Comparison of ENCODE assay signal across 1 mouse cellular context in genomic region chr10:7667342-7667802, GRCm38 (mm10).
TF ChIP-seq lines count a peak whose summit lies in the region.

TSS of gene Nup43 (plus strand) at chr10:7667503.

TF ChIP-seq in CH12.LX, 34 proteins besides CTCF, POLR2A, EP300 and RAD21 (continued from another document):
- TF ChIP-seq MXI1 (IDR thresholded peaks at IDR 0.05; ENCODE audit: low read depth, low read length) = peak; percentile 96
- peak; percentile 24; the same call in 1 of the 2 replicates for TF ChIP-seq ZNF384 (IDR thresholded peaks at IDR 0.05; ENCODE audit: low read depth, low read length)
- peak; percentile 96 for TF ChIP-seq SIN3A (IDR thresholded peaks at IDR 0.05; ENCODE audit: low read length)
- peak; percentile 73; the same call in 1 of the 2 replicates for TF ChIP-seq NELFE (IDR thresholded peaks at IDR 0.05; ENCODE audit: low read depth, low read length)
- no peak for TF ChIP-seq ZKSCAN1 (IDR thresholded peaks at IDR 0.05; ENCODE audit: borderline replicate concordance, low read depth, low read length)
- TF ChIP-seq ZMIZ1 (IDR thresholded peaks at IDR 0.05; ENCODE audit: low read depth, low read length) = peak; percentile 84
- TF ChIP-seq PAX5 (IDR thresholded peaks at IDR 0.05; ENCODE audit: low read length) = no peak
- TF ChIP-seq ELF1 (IDR thresholded peaks at IDR 0.05; ENCODE audit: low read depth, low read length) = peak; percentile 78; the same call in 1 of the 2 replicates
- TF ChIP-seq NRF1 (IDR thresholded peaks at IDR 0.05; ENCODE audit: low read depth, low read length) = peak; percentile 68
- no peak for TF ChIP-seq ETS1 (conservative IDR thresholded peaks at IDR 0.05; ENCODE audit: low read depth, low read length)
- TF ChIP-seq POLR2AphosphoS2 (IDR thresholded peaks at IDR 0.05; ENCODE audit: low read depth, low read length) = peak; percentile 82
- TF ChIP-seq JUND (conservative IDR thresholded peaks at IDR 0.05; ENCODE audit: low read depth, low read length) = no peak; the same call in 1 of the 2 replicates
- no peak for TF ChIP-seq RCOR1 (conservative IDR thresholded peaks at IDR 0.05; ENCODE audit: low read depth, low read length)
- TF ChIP-seq E2F4 (IDR thresholded peaks at IDR 0.05; ENCODE audit: insufficient replicate concordance, low read depth, low read length) = peak; percentile 76; the same call in 1 of the 2 replicates
- peak; percentile 70 for TF ChIP-seq CHD2 (IDR thresholded peaks at IDR 0.05; ENCODE audit: low read length)
- TF ChIP-seq HCFC1 (IDR thresholded peaks at IDR 0.05; ENCODE audit: low read depth, low read length) = peak; percentile 88
- TF ChIP-seq USF1 (IDR thresholded peaks at IDR 0.05; ENCODE audit: low read depth, low read length) = no peak
- TF ChIP-seq TCF12 (IDR thresholded peaks at IDR 0.05; ENCODE audit: low read depth, low read length) = peak; percentile 81
- peak; percentile 87 for TF ChIP-seq MAX (IDR thresholded peaks at IDR 0.05; ENCODE audit: low read length)
- TF ChIP-seq CHD1 (IDR thresholded peaks at IDR 0.05; ENCODE audit: low read depth, low read length) = no peak
- TF ChIP-seq JUN (IDR thresholded peaks at IDR 0.05; ENCODE audit: insufficient read depth, low read depth, low read length) = no peak
- no peak for TF ChIP-seq GABPA (IDR thresholded peaks at IDR 0.05; ENCODE audit: insufficient replicate concordance, low read depth, low read length)
- TF ChIP-seq UBTF (IDR thresholded peaks at IDR 0.05; ENCODE audit: low read depth, low read length) = no peak
TF ChIP-seq in CH12.LX: peak in this region for 20.
